Mouse (Mus musculus) midbrain, embryonic 11.5 days (tissue): ENCODE data around the gene Gm10428. TPM values are rescaled to one million over a fixed set of nuclear protein-coding genes. Genes with fewer than 3 reads are reported as not detected.

Source experiments
- ATAC-seq: fragments of 200-750 bp; cut with Nextera tagmentation; 2 replicates; pipeline ENCODE4 v1.8.0; 2017; ENCODE audit warnings: moderate TSS enrichment, moderate library complexity; ENCODE audit not compliant: low FRiP score
- DNase-seq: peaks from one replicate; pipeline ENCODE4 v3.0.0; 2015; ENCODE audit warnings: low spot score; ENCODE audit errors: missing footprints
- H3K27ac ChIP-seq: fragments of 300-500 bp; sonication (generic); 2 replicates; pipeline ENCODE4 v1.5.1; 2014; ENCODE audit warnings: low read depth, low read length
- H3K27me3 ChIP-seq: fragments of 300-500 bp; sonication (generic); 2 replicates; pipeline ENCODE4 v1.6.1; 2014; ENCODE audit warnings: mild to moderate bottlenecking, low read length, moderate library complexity, mixed read lengths; ENCODE audit not compliant: control insufficient read depth, insufficient read depth
- H3K36me3 ChIP-seq: fragments of 300-500 bp; sonication (generic); 2 replicates; pipeline ENCODE4 v1.6.1; 2014; ENCODE audit warnings: mild to moderate bottlenecking, low read length, moderate library complexity, mixed read lengths; ENCODE audit not compliant: control insufficient read depth, insufficient read depth
- H3K4me1 ChIP-seq: fragments of 300-500 bp; sonication (generic); 2 replicates; pipeline ENCODE4 v1.6.1; 2014; ENCODE audit warnings: low read length; ENCODE audit not compliant: control insufficient read depth, insufficient read depth
- H3K4me2 ChIP-seq: fragments of 300-500 bp; sonication (generic); 2 replicates; pipeline ENCODE4 v1.6.1; 2014; ENCODE audit warnings: mild to moderate bottlenecking, moderate library complexity
- H3K4me3 ChIP-seq: fragments of 300-500 bp; sonication (generic); 2 replicates; pipeline ENCODE4 v1.5.1; 2014; ENCODE audit warnings: low read depth, low read length
- H3K9ac ChIP-seq: fragments of 300-500 bp; sonication (generic); 2 replicates; pipeline ENCODE4 v1.6.1; 2014; ENCODE audit warnings: low read length
- H3K9me3 ChIP-seq: fragments of 300-500 bp; sonication (generic); 2 replicates; pipeline ENCODE4 v1.6.1; 2016; ENCODE audit warnings: low read length; ENCODE audit not compliant: control insufficient read depth
- WGBS: fragments of 180-500 bp; shearing (Covaris S2); extraction: QIAGEN DNeasy Blood & Tissue Kit; methylation state at CpG from one replicate; pipeline ENCODE4 v1.1.7; 2014; 5-methylcytosine and 5-hydroxymethylcytosine counted together
- polyA plus RNA-seq: library from polyadenylated mRNA; unstranded; fragments of >200 nt; fragmentation: Nextera tagmentation; extraction: Ambion mirVana; gene quantifications from 2 replicates; pipeline ENCODE4 v1.2.1, GENCODE M21; 2014

Gm10428 gene
- not detected in 2 replicates for polyA plus RNA-seq

- H3K27me3 ChIP-seq, result no peaks in the 10 kb centered on the region
- H3K4me2 ChIP-seq, result no peak within 1 kb of the TSS
- ATAC-seq (no peak), DNase-seq (no peak)
- H3K4me1 ChIP-seq, result peaks cover 2% of the 10 kb centered on the region; the same call in 1 of the 2 replicates
- H3K4me3 ChIP-seq, result no peak within 1 kb of the TSS
- H3K36me3 ChIP-seq, result no peaks in the 10 kb centered on the region
- 90% methylated on average over 8 of the region's 8 CpGs for WGBS
- no peaks in the 10 kb centered on the region for H3K9me3 ChIP-seq
- H3K27ac ChIP-seq, result no peak within 1 kb of the TSS
- no peak within 1 kb of the TSS for H3K9ac ChIP-seq
Observed at GRCm38 (mm10) chr11:62752780-62753179, at the start of gene Gm10428. Gene Gm10428, plus strand, starts transcription at chr11:62753100.

- Histone ChIP-seq H3K4me1 (no peaks in the 10 kb centered on the region), H3K4me2 (no peak overlapping the region), H3K27ac (no peak overlapping the region), H3K9ac (no peak overlapping the region), H3K27me3 (no peaks in the 10 kb centered on the region), H3K36me3 (no peaks in the 10 kb centered on the region), H3K4me3 (no peak overlapping the region), H3K9me3 (no peaks in the 10 kb centered on the region)
- WGBS, result 89% methylated on average over 2 of the region's 2 CpGs
- DNase-seq (no peak), ATAC-seq (no peak)
Observed at GRCm38 (mm10) chr11:62706141-62706540, 46.8 kb upstream of the Gm10428 start.

DNA sequence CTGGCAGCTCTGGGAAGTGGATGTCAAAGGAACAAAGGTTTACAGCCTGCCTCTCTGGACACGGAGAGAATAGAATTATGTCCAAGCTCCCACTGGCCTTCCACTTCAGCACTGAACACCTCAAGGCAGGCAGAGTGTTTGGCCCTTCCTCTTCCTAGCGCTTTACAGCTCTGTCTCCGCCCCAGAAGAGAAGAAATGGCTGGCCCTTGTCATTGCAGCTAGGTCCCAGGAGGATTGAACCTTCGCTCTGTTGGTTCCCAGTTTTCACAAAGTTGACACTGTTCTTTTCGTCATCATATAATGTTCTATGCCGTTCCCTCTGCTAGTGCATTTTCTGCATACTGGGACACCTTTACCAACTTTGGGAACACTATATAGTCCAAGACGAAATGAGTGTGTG, 44.6 kb upstream of the Gm10428 start:
- WGBS, result 83% methylated on average over 7 of the region's 7 CpGs
- no peaks in the 10 kb centered on the region for H3K9me3 ChIP-seq
- H3K4me3 ChIP-seq, result no peak overlapping the region
- H3K9ac ChIP-seq, result no peak overlapping the region
- H3K27me3 ChIP-seq, result no peaks in the 10 kb centered on the region
- H3K4me1 ChIP-seq, result no peaks in the 10 kb centered on the region
- H3K4me2 ChIP-seq, result no peak overlapping the region
- H3K36me3 ChIP-seq, result peaks cover 5% of the 10 kb centered on the region; the same call in 1 of the 2 replicates
- DNase-seq (no peak), ATAC-seq (no peak)
- no peak overlapping the region for H3K27ac ChIP-seq

DNA sequence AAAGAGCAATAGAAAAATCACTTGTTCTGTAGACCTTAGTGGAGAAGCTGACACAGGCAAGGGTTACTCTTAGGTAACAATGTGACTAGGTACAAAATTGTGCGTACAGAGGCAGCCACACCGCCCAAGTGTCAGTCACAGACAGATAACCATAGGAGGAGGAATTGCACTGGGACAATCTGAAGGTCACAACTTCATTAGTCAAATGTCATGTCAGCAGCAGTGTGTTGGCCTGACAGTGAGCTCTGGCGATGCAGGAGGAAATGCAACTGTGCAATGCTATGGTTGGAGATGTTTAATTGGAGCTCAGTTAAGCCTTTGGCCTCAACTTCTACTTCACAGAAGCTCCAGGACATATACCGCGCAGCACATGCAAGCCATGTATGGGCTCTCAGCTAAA, 42.2 kb upstream of the Gm10428 start:
- DNase-seq (no peak), ATAC-seq (no peak)
- Histone ChIP-seq H3K4me2 (no peak overlapping the region), H3K4me1 (no peaks in the 10 kb centered on the region), H3K9ac (no peak overlapping the region), H3K27ac (no peak overlapping the region), H3K9me3 (no peaks in the 10 kb centered on the region), H3K36me3 (peaks cover 15% of the 10 kb centered on the region; the same call in 1 of the 2 replicates), H3K4me3 (no peak overlapping the region), H3K27me3 (no peaks in the 10 kb centered on the region)
- 85% methylated on average over 5 of the region's 5 CpGs for WGBS

DNA sequence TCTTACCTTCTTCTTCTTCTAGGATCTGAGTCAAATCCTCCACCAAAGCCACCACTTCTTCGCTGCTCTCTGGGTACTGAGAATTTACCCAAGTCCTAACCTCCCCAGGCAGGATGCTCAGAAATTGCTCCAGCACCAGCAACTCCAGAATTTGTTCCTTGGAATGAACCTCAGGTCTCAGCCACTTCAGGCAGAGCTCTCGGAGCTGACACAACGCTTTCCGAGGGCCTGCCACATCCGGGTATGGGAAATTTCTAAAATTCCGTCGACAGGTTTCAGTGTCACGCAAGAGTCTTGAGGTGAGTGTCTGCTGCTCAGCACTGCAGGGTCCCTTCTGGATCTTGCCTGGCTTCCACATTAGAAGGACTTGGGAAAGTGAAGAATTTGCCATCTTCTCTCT, 24.6 kb upstream of the Gm10428 start:
- H3K4me1 ChIP-seq, result peaks cover 10% of the 10 kb centered on the region
- WGBS, result 91% methylated on average over 8 of the region's 8 CpGs
- no peak overlapping the region for H3K9ac ChIP-seq
- DNase-seq, result no peak
- H3K9me3 ChIP-seq, result no peaks in the 10 kb centered on the region
- H3K36me3 ChIP-seq, result peaks cover 14% of the 10 kb centered on the region
- no peak overlapping the region for H3K27ac ChIP-seq
- H3K4me2 ChIP-seq, result no peak overlapping the region
- ATAC-seq, result no peak
- no peak overlapping the region for H3K4me3 ChIP-seq
- H3K27me3 ChIP-seq, result no peaks in the 10 kb centered on the region

DNA sequence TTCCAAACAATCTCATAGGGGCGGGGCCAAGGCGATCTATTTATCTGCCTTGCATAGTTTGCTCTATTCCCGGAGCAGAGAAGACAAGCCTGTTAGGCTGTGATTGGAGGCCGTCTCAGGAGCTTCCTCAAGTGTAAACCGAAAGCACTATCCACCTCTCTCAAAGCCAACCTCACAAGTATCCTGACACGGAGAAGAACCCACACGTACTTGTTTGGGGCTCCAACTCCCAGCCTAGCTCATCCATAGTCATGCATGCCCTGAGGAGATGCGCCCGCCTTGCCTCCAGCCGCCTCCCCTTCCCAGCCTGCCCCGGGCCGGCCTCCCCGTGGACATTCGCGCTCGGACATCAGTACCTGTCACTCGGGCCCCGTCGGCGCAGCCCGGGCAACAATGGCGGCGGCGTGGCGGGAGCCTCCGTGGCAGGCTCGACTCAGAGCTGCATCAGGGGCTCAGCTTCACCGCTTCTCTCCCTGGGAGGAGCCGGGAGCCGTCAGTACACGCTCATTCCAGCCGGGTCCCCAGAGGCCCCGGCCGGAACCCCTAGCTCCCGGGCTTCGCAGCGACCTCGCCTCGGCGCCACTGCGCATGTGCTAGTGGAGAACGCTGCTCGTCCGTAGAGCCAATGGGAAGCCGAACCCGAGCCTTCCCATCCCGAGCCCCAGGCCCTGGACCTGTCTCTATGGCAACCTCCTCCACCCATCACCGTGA, 21.4 kb upstream of the Gm10428 start, which contains the start of gene Zfp287:
TSS of gene Zfp287 (minus strand) at position 595 of the 711 bp plus-strand sequence.
- peak; percentile 99 for ATAC-seq
- DNase-seq, result peak; percentile 99
- WGBS, result under 1% methylated on average over 48 of the region's 48 CpGs

GRCm38 (mm10) chr11:62732022-62732387, 20.9 kb upstream of the Gm10428 start:
- DNase-seq, result no peak
- H3K9ac ChIP-seq, result peak overlapping the region; percentile 88
- peak overlapping the region; percentile 76 for H3K4me3 ChIP-seq
- peaks cover 5% of the 10 kb centered on the region; the same call in 1 of the 2 replicates for H3K36me3 ChIP-seq
- H3K27me3 ChIP-seq, result no peaks in the 10 kb centered on the region
- peak overlapping the region; percentile 72 for H3K4me2 ChIP-seq
- H3K27ac ChIP-seq, result no peak overlapping the region; the same call in 1 of the 2 replicates
- no peaks in the 10 kb centered on the region for H3K9me3 ChIP-seq
- H3K4me1 ChIP-seq, result peaks cover 10% of the 10 kb centered on the region
- ATAC-seq, result no peak
- 9% methylated on average over 5 of the region's 5 CpGs for WGBS

More for the DNA sequence above, 21.4 kb upstream of the Gm10428 start, which contains the start of gene Zfp287:
- H3K4me2 ChIP-seq, result peak within 1 kb of the TSS; percentile 72
- H3K27me3 ChIP-seq, result no peaks in the 10 kb centered on the region
- H3K4me3 ChIP-seq, result peak within 1 kb of the TSS; percentile 76
- H3K4me1 ChIP-seq, result peaks cover 10% of the 10 kb centered on the region
- no peaks in the 10 kb centered on the region for H3K9me3 ChIP-seq
- H3K9ac ChIP-seq, result peak within 1 kb of the TSS; percentile 88
- peaks cover 5% of the 10 kb centered on the region; the same call in 1 of the 2 replicates for H3K36me3 ChIP-seq
- peak within 1 kb of the TSS; percentile 89 for H3K27ac ChIP-seq

- no peak for ATAC-seq
- H3K4me3 ChIP-seq, result no peak overlapping the region
- no peak overlapping the region for H3K4me2 ChIP-seq
- H3K9me3 ChIP-seq, result no peaks in the 10 kb centered on the region
- no peaks in the 10 kb centered on the region for H3K27me3 ChIP-seq
- peaks cover 5% of the 10 kb centered on the region; the same call in 1 of the 2 replicates for H3K36me3 ChIP-seq
- H3K27ac ChIP-seq, result no peak overlapping the region
- no peak overlapping the region for H3K9ac ChIP-seq
- H3K4me1 ChIP-seq, result peaks cover 10% of the 10 kb centered on the region
- DNase-seq, result no peak
- 90% methylated on average over 3 of the region's 3 CpGs for whole genome bisulfite sequencing
Observed at GRCm38 (mm10) chr11:62732665-62733064, 20.2 kb upstream of the Gm10428 start.

- Histone ChIP-seq H3K4me2 (no peak overlapping the region), H3K27ac (no peak overlapping the region), H3K4me1 (no peaks in the 10 kb centered on the region), H3K9ac (no peak overlapping the region), H3K27me3 (no peaks in the 10 kb centered on the region), H3K36me3 (no peaks in the 10 kb centered on the region), H3K9me3 (no peaks in the 10 kb centered on the region), H3K4me3 (no peak overlapping the region)
- WGBS, result 96% methylated on average over 2 of the region's 2 CpGs
- no peak for DNase-seq
- ATAC-seq, result no peak
Observed at GRCm38 (mm10) chr11:62741186-62741585, 11.7 kb upstream of the Gm10428 start.
